Mouse (Mus musculus) MEL (cell line): ENCODE data around the gene Fam13c. TPM values are rescaled to one million over a fixed set of nuclear protein-coding genes. Genes with fewer than 3 reads are reported as not detected.

Experiments used
- DNase-seq: peaks from one replicate; pipeline ENCODE4 v3.0.0; 2011; ENCODE audit warnings: low read depth, low spot score
- H3K27ac ChIP-seq: 2 replicates; pipeline ENCODE4 v1.5.1; 2012; ENCODE audit warnings: low read depth, mild to moderate bottlenecking, control low read depth, low read length, moderate library complexity; ENCODE audit not compliant: control insufficient read depth
- H3K27me3 ChIP-seq, 2 experiments: fragments of 150-350 bp in 1 of 2; sonication (generic) in 1 of 2; 2 replicates each; pipeline ENCODE4 v1.6.1; 2012; ENCODE audit warnings: low read length in 2 of 2, mild to moderate bottlenecking in 2 of 2, improper control_type of control experiment in 1 of 2, moderate library complexity in 1 of 2; ENCODE audit not compliant: insufficient read depth in 2 of 2, control insufficient read depth in 1 of 2
- H3K36me3 ChIP-seq, 2 experiments: 2 replicates each; pipeline ENCODE4 v1.6.1; 2012 to 2014; ENCODE audit warnings: low read length in 2 of 2, improper control_type of control experiment in 1 of 2, inconsistent platforms in 1 of 2, mild to moderate bottlenecking in 1 of 2; ENCODE audit not compliant: insufficient read depth in 2 of 2, control insufficient read depth in 1 of 2
- H3K4me1 ChIP-seq, 2 experiments: fragments of 150-350 bp in 1 of 2; sonication (generic) in 1 of 2; 2 replicates each; pipeline ENCODE4 v1.6.1; 2012; ENCODE audit warnings: low read length in 2 of 2, improper control_type of control experiment in 1 of 2, mild to moderate bottlenecking in 1 of 2; ENCODE audit not compliant: insufficient read depth in 2 of 2, control insufficient read depth in 1 of 2
- H3K4me3 ChIP-seq, 2 experiments: fragments of 150-350 bp in 1 of 2; sonication (generic) in 1 of 2; 2 replicates each; pipeline ENCODE4 v1.5.1; 2012; ENCODE audit warnings: low read depth in 2 of 2, low read length in 2 of 2, mild to moderate bottlenecking in 2 of 2, moderate library complexity in 2 of 2, control low read depth in 1 of 2, improper control_type of control experiment in 1 of 2; ENCODE audit not compliant: control insufficient read depth in 1 of 2, insufficient read depth in 1 of 2
- H3K79me2 ChIP-seq: 2 replicates; pipeline ENCODE4 v1.6.1; 2012; ENCODE audit warnings: mild to moderate bottlenecking, low read length, moderate library complexity; ENCODE audit not compliant: control insufficient read depth, poor library complexity, insufficient read depth
- H3K9ac ChIP-seq: 2 replicates; pipeline ENCODE4 v1.6.1; 2012; ENCODE audit warnings: low read depth, mild to moderate bottlenecking, control low read depth, low read length, moderate library complexity; ENCODE audit not compliant: control insufficient read depth, poor library complexity, severe bottlenecking
- H3K9me3 ChIP-seq: fragments of 150-350 bp; sonication (generic); replicated peaks from 2 replicates; pipeline ENCODE4 v1.6.1; 2012; ENCODE audit warnings: mild to moderate bottlenecking, low read length, improper control_type of control experiment, moderate library complexity; ENCODE audit not compliant: insufficient read depth
- CTCF ChIP-seq, 3 experiments: IDR thresholded peaks in 2 of 3; conservative IDR thresholded peaks in 1 of 3; 2 replicates each; pipeline ENCODE4 v1.5.1; 2011 to 2012; ENCODE audit warnings: low read length in 3 of 3, low read depth in 2 of 3, mild to moderate bottlenecking in 2 of 3, improper control_type of control experiment in 1 of 3, inconsistent platforms in 1 of 3, mixed read lengths in 1 of 3, moderate library complexity in 1 of 3; ENCODE audit not compliant: control insufficient read depth in 1 of 3, insufficient read depth in 1 of 3, poor library complexity in 1 of 3, severe bottlenecking in 1 of 3
- ELF1 ChIP-seq: IDR thresholded peaks from 2 replicates; pipeline ENCODE4 v1.6.1; 2014; ENCODE audit warnings: low read depth, mild to moderate bottlenecking, inconsistent platforms, low read length, improper control_type of control experiment, moderate library complexity
- EP300 ChIP-seq, 2 experiments: IDR thresholded peaks; 2 replicates each; pipeline ENCODE4 v1.6.1; 2011; ENCODE audit warnings: improper control_type of control experiment in 2 of 2, low read length in 2 of 2, low read depth in 1 of 2, mild to moderate bottlenecking in 1 of 2
- ETS1 ChIP-seq: IDR thresholded peaks from 2 replicates; pipeline ENCODE4 v1.6.1; 2012; ENCODE audit warnings: low read depth, mild to moderate bottlenecking, inconsistent platforms, low read length, improper control_type of control experiment, moderate library complexity
- HCFC1 ChIP-seq: IDR thresholded peaks from 2 replicates; pipeline ENCODE4 v1.6.1; 2012; ENCODE audit warnings: low read depth, mild to moderate bottlenecking, inconsistent platforms, low read length, improper control_type of control experiment, moderate library complexity
- JUND ChIP-seq: IDR thresholded peaks from 2 replicates; pipeline ENCODE4 v1.6.1; 2011; ENCODE audit warnings: low read depth, mild to moderate bottlenecking, improper control_type of control experiment, low read length
- KAT2A ChIP-seq: conservative IDR thresholded peaks from 2 replicates; pipeline ENCODE4 v1.6.1; 2012; ENCODE audit warnings: low read depth, low read length, improper control_type of control experiment, inconsistent platforms
- MAFK ChIP-seq: IDR thresholded peaks from 2 replicates; pipeline ENCODE4 v1.6.1; 2011; ENCODE audit warnings: low read depth, mild to moderate bottlenecking, low read length, improper control_type of control experiment, borderline replicate concordance
- MEF2A ChIP-seq: IDR thresholded peaks from 2 replicates; pipeline ENCODE4 v1.6.1; 2014; ENCODE audit warnings: low read depth, mild to moderate bottlenecking, inconsistent platforms, low read length, improper control_type of control experiment; ENCODE audit not compliant: poor library complexity, insufficient replicate concordance, severe bottlenecking; ENCODE audit errors: extremely low read depth
- MYB ChIP-seq: IDR thresholded peaks from 2 replicates; pipeline ENCODE4 v1.6.1; 2011; ENCODE audit warnings: mild to moderate bottlenecking, low read depth, low read length, improper control_type of control experiment
- NRF1 ChIP-seq: IDR thresholded peaks from 2 replicates; pipeline ENCODE4 v1.6.1; 2014; ENCODE audit warnings: low read depth, mild to moderate bottlenecking, inconsistent platforms, low read length, improper control_type of control experiment, moderate library complexity; ENCODE audit not compliant: poor library complexity, insufficient read depth, severe bottlenecking
- POLR2A ChIP-seq, 2 experiments: IDR thresholded peaks; 2 replicates each; pipeline ENCODE4 v1.6.1; 2011 to 2012; ENCODE audit warnings: low read length in 2 of 2, mild to moderate bottlenecking in 2 of 2, control low read depth in 1 of 2, improper control_type of control experiment in 1 of 2, low read depth in 1 of 2, moderate library complexity in 1 of 2; ENCODE audit not compliant: control insufficient read depth in 1 of 2, insufficient read depth in 1 of 2, poor library complexity in 1 of 2
- RCOR1 ChIP-seq: IDR thresholded peaks from 2 replicates; pipeline ENCODE4 v1.6.1; 2012; ENCODE audit warnings: low read depth, mild to moderate bottlenecking, inconsistent platforms, low read length, improper control_type of control experiment
- SIN3A ChIP-seq: IDR thresholded peaks from 2 replicates; pipeline ENCODE4 v1.6.1; 2012; ENCODE audit warnings: low read length, improper control_type of control experiment, inconsistent platforms
- SMC3 ChIP-seq: IDR thresholded peaks from 2 replicates; pipeline ENCODE4 v1.6.1; 2011; ENCODE audit warnings: low read depth, low read length, improper control_type of control experiment
- TAL1 ChIP-seq: IDR thresholded peaks from 2 replicates; pipeline ENCODE4 v1.6.1; 2012; ENCODE audit warnings: mild to moderate bottlenecking, inconsistent platforms, low read length, moderate library complexity, mixed read lengths
- USF2 ChIP-seq, 2 experiments: IDR thresholded peaks; 2 replicates each; pipeline ENCODE4 v1.6.1; 2011 to 2012; ENCODE audit warnings: improper control_type of control experiment in 2 of 2, low read length in 2 of 2, borderline replicate concordance in 1 of 2, inconsistent platforms in 1 of 2, low read depth in 1 of 2, mild to moderate bottlenecking in 1 of 2; ENCODE audit not compliant: insufficient read depth in 1 of 2
- ZKSCAN1 ChIP-seq: IDR thresholded peaks from 2 replicates; pipeline ENCODE4 v1.6.1; 2012; ENCODE audit warnings: low read depth, mild to moderate bottlenecking, inconsistent platforms, low read length, improper control_type of control experiment, moderate library complexity
- ZMIZ1 ChIP-seq: IDR thresholded peaks from 2 replicates; pipeline ENCODE4 v1.6.1; 2012; ENCODE audit warnings: low read depth, mild to moderate bottlenecking, inconsistent platforms, low read length, improper control_type of control experiment, moderate library complexity
- polyA plus RNA-seq, 2 experiments: library from polyadenylated mRNA; stranded (reverse) in 1 of 2; unstranded in 1 of 2; fragments of >175 nt in 1 of 2; fragments of >200 nt in 1 of 2; gene quantifications; 2 replicates each; pipeline versions ENCODE4 v1.2.1 to v1.2.4; 2012; ENCODE audit warnings: low replicate concordance in 2 of 2, low read depth in 1 of 2; ENCODE audit not compliant: insufficient read length in 2 of 2, insufficient read depth in 1 of 2, missing spikeins in 1 of 2
- total RNA-seq: library from RNA; depleted of rRNA; stranded (reverse); fragments of 300-350 nt; gene quantifications from 2 replicates; pipeline ENCODE4 v1.2.3, GENCODE M21; 2012

Gene Fam13c
- total and polyA plus RNA-seq, 3 experiments: not detected

DNA sequence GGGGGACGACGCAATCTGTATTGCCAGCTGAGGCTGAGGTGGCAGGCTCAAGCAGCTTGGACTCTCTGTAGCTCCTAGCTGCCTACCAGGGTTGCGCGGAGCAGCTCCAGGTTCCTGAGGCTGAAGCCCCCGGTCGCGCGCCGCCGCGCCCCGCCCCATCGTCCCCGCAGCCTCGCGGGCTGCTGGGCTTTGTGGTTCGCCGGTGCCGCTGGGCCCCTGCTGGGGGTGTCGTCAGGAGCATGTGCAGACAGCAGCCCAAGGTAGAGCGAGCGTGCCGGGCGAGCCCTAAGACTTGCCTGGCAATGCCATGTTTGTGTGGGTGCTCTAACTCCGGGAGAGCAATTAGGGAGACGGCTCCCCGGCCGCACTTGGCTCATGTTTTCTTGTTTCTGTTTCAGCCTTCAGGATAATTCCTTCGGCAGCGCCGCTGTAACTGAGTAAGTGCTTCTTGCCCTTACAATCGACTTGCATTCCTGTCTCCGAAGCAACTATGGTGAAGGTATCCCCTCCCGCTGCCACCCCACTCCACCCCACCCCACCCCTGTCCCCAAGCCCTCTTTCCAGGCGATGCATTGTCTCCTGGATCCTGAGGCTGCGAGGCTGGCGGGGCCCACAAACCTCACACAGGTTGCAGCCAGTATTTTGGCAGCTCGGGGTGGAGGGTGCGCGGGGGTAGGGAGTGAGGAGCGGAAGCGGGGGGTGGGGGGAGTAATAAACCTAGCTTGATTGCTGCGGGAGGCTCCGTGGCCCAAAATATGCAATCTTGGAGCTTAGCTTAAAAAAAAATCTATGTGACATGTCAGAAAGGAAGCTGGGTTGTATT lies 569 bp downstream of the Fam13c start:
- H3K27ac ChIP-seq: no peak overlapping the region
- H3K27me3 ChIP-seq: no peaks in the 10 kb centered on the region
- no peaks in the 10 kb centered on the region for H3K4me1 ChIP-seq
- TF ChIP-seq HCFC1 (no peak), EP300 (IDR thresholded peaks at IDR 0.05; ENCODE audit: low read depth in 1 of 2, low read length in 2 of 2) (no peak), TAL1 (no peak), USF2 (IDR thresholded peaks at IDR 0.05; ENCODE audit: borderline replicate concordance in 1 of 2, insufficient read depth in 1 of 2, low read depth in 1 of 2, low read length in 2 of 2) (no peak), POLR2A (IDR thresholded peaks at IDR 0.05; ENCODE audit: control insufficient read depth in 1 of 2, insufficient read depth in 1 of 2, low read depth in 1 of 2, low read length in 2 of 2, poor library complexity in 1 of 2) (no peak), ZMIZ1 (no peak), SIN3A (no peak), MYB (no peak), ZKSCAN1 (no peak), NRF1 (no peak), SMC3 (no peak), MAFK (no peak), CTCF (IDR thresholded peaks at IDR 0.05 in 2 of 3, conservative IDR thresholded peaks at IDR 0.05 in 1 of 3; ENCODE audit: control insufficient read depth in 1 of 3, insufficient read depth in 1 of 3, low read depth in 2 of 3, low read length in 3 of 3, poor library complexity in 1 of 3, severe bottlenecking in 1 of 3) (no peak), ELF1 (no peak), MEF2A (no peak), RCOR1 (no peak), ETS1 (no peak), KAT2A (no peak)
- H3K79me2 ChIP-seq: no peaks in the 10 kb centered on the region
- H3K9ac ChIP-seq: no peak overlapping the region
- no peaks in the 10 kb centered on the region for H3K36me3 ChIP-seq
- H3K9me3 ChIP-seq: no peaks in the 10 kb centered on the region
- DNase-seq: no peak
- H3K4me3 ChIP-seq: no peak overlapping the region

- no peak overlapping the region for H3K9ac ChIP-seq
Observed at GRCm38 (mm10) chr10:70442156-70442555, 1.9 kb downstream of the Fam13c start.

More at GRCm38 (mm10) chr10:70442156-70442555, 1.9 kb downstream of the Fam13c start:
- no peak overlapping the region for H3K4me3 ChIP-seq
- H3K27me3 ChIP-seq: no peaks in the 10 kb centered on the region
- no peak for DNase-seq
- no peak overlapping the region for H3K27ac ChIP-seq
- H3K9me3 ChIP-seq: no peaks in the 10 kb centered on the region
- no peaks in the 10 kb centered on the region for H3K79me2 ChIP-seq
- no peaks in the 10 kb centered on the region for H3K36me3 ChIP-seq
- no peaks in the 10 kb centered on the region for H3K4me1 ChIP-seq
- no peak for TF ChIP-seq JUND
